Mouse (Mus musculus) liver, adult 2 months (tissue): Measurements from ENCODE around the gene Plekhm1.

Experiments used
- CTCF ChIP-seq: fragments of 200-500 bp; IDR thresholded peaks from 2 replicates; pipeline ENCODE4 v1.5.1; 2011; ENCODE audit warnings: low read depth, low read length, control low read depth
- POLR2A ChIP-seq: fragments of 200-500 bp; IDR thresholded peaks from 2 replicates; pipeline ENCODE4 v1.6.1; 2011; ENCODE audit warnings: low read length, control low read depth; ENCODE audit not compliant: insufficient read depth; ENCODE audit errors: extremely low read depth

DNA sequence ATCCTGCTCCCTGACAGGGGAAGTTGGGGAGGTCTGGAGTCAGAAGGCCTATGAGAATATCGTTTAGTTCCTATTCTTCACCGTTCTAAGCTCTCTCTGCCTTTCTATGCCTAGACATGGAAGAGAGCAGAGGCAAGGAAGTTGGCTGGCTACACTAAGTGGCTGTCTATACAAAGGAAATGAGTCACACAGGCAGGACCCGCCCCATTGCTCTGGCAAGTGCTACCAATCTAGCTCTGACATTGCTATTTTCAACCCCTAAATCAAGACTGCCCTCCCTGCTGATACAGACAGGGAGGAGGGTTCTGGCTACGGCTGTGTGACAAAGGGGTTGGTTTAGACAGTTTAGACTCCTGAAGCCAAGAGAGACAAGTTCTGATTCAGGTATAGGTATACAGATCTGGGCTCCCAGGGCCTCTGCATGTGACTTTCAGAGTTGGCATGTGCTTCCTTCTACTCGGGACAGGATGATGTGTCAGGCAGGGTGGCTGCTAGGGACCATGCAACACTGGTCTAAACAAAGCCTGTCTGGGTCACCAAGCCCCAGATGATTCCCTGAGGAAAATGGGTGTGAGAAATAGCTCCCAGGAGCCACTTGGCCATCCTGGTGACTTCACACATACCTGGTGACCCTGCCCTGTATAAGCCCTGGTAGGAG, 30.4 kb downstream of the Plekhm1 start:
- TF ChIP-seq CTCF (no peak), POLR2A (no peak)
